Mouse (Mus musculus): ENCODE measurements around the gene Rfc4.
A peak's percentile ranks its signal among the peaks of the same experiment; 100 is the strongest.
"Not testable (repeated sequence)": the region's sequence is repeated elsewhere in the genome, so short reads cannot be mapped to it uniquely, and the experiment has no call there.

Gene Rfc4

DNA sequence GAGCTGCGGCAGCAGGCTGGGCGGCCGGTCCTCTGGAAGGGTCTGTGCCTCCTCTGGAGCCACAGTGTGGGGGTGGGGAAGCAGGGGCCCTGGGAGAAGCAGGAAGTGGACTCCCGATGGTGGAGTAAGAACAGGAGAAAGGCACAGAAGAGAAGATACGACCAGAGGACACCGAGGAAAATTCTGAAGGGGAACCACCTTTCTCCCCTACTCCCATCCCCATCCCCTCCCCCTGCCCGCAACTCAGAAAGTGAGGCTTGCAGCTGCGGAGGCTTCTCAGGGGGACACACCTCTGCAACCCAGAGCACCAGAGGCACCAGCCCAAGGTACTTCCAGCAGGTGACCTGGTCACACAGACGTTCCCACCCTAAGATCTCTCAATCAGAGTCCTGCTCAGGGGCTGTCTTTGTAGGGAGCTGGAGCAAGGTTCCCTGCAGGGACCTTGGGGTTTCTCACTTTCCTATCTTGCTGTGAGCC is 27.4 kb downstream of the Rfc4 start:
- peak; percentile 80 for DNase-seq

GRCm38 (mm10) chr16:23099632-23100031 is 27.9 kb downstream of the Rfc4 start:
- DNase-seq: no peak

GRCm38 (mm10) chr16:23098105-23098452 is 29.5 kb downstream of the Rfc4 start:
- not testable (repeated sequence) for DNase-seq

DNA sequence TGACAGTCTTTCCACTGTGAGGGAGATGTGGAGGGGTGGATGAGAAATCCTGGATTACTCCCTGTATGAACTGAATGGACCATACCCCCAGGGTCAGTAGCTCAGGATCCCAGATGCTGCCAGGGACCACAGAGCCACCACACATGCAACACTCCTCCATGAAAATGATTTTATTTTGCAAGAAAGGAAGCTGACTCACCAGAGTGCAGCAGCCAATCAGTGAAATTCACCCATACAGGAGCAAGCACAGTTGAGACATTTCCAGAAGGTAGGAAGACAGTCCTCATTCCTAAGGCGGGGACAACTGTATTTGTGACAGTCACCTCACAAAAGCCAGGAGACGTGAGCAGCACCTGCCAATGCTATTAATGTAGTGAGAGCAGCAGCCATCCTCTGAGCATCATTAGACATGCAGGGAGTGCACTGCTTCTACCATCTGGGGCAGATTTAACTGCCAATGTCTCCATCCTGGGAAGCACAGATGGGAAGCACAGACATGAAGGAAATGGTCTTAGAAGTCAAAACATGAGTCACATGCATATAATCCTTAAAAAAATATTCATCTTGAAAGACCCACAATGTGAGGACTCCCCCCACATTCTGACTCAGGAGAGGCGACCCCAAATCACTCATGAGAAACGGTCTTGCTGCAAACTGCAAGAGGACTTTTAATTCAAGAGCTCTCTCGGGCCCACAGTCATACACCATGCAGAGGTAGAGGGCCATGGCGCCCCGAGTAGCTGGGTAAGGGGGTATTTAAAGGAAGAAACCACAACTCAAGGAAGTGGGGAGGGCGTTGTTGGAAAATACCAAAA is 30.0 kb downstream of the Rfc4 start:
- DNase-seq: not testable (repeated sequence)

- DNase-seq: not testable (repeated sequence)
These were observed 30.7 kb downstream of the Rfc4 start for GRCm38 (mm10) chr16:23096886-23097285.

GRCm38 (mm10) chr16:23095581-23095980 is 32.0 kb downstream of the Rfc4 start:
- not testable (repeated sequence) for DNase-seq

- DNase-seq: no peak
These were observed 33.4 kb downstream of the Rfc4 start for GRCm38 (mm10) chr16:23094136-23094535.

DNA sequence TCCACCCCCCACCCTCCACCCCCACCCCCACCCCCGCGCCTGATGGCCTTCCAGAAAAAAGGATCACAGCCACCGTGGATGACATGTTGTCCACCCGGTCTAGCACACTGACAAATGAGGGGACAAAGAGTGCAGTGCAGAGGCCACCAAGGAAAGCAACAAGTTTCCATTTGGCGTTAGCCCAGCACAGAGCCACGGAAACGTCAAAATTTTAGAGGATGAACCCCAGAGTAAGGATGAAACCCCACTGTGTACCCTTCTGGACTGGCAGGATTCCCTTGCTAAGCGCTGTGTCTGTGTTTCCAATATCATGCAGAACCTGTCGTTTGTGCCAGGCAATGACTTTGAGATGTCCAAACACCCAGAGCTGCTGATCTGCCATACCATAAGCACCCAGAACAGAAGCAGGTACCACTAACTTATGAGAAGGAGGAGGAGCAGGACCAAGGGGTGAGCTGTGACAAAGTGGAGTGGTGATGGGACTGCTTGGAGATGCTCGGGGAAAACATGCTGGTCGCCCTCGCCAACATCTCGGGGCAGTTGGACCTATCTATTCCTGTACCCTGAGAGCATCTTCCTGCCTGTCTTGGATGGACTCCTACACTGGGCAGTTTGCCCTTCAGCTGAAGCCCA is 34.1 kb downstream of the Rfc4 start:
- DNase-seq: no peak

- not testable (repeated sequence) for DNase-seq
These were observed 36.2 kb downstream of the Rfc4 start for GRCm38 (mm10) chr16:23091345-23091744.

- not testable (repeated sequence) for DNase-seq
These were observed 39.0 kb downstream of the Rfc4 start for GRCm38 (mm10) chr16:23088491-23088890.

- peak; percentile 38 for DNase-seq
These were observed 39.8 kb downstream of the Rfc4 start for GRCm38 (mm10) chr16:23087712-23088111.

GRCm38 (mm10) chr16:23087159-23087558 is 40.4 kb downstream of the Rfc4 start:
- not testable (repeated sequence) for DNase-seq

- DNase-seq: not testable (repeated sequence)
These were observed 50.0 kb downstream of the Rfc4 start for GRCm38 (mm10) chr16:23077516-23077915.
